Mouse (Mus musculus) heart, postnatal 25 days (tissue): Measurements from ENCODE around the gene Adh7. TPM values are rescaled to one million over a fixed set of nuclear protein-coding genes. Genes with fewer than 3 reads are reported as not detected.

Source experiments
- total RNA-seq, 2 experiments: library from RNA; stranded (reverse); gene quantifications; 2 replicates each; pipeline ENCODE4 v1.2.3; 2021

The Adh7 gene
- total RNA-seq, 2 experiments from 2014 or later = 0.08 to 0.14 TPM

Other genes with a start within 250 kb of the Adh7 start
- gene Dapp1, start 236.2 kb upstream of the Adh7 start, total RNA-seq = 1 to 10 TPM; 4.1 to 5.3 TPM
- 10 to 100 TPM; 62.6 to 64.4 TPM for gene 1110002E22Rik, start 152.7 kb upstream of the Adh7 start, total RNA-seq
- 1 to 10 TPM; 1.3 to 1.8 TPM for gene Gm5105, start 150.4 kb upstream of the Adh7 start, total RNA-seq
- 1 to 10 TPM; 2.3 to 2.5 TPM for gene Trmt10a, start 74.3 kb upstream of the Adh7 start, total RNA-seq
- gene Mttp, start 72.8 kb upstream of the Adh7 start, total RNA-seq = 1 to 10 TPM; 4.8 to 5.9 TPM
- not detected for gene 4930579F01Rik, start 23.9 kb upstream of the Adh7 start, total RNA-seq
- 10 to 100 TPM; 25.6 to 40.3 TPM for gene Adh1, start 43.2 kb downstream of the Adh7 start, total RNA-seq
- gene Adh6a, start 95.5 kb downstream of the Adh7 start, total RNA-seq = not detected
- 1 to 10 TPM; 1.5 to 1.6 TPM for gene Adh6b, start 124.0 kb downstream of the Adh7 start, total RNA-seq
- gene Adh4, start 197.7 kb downstream of the Adh7 start, total RNA-seq = not detected
- gene Adh5, start 225.3 kb downstream of the Adh7 start, total RNA-seq = 10 to 100 TPM; 89.9 to 90.2 TPM